Mouse (Mus musculus) testis, postnatal 10 days (tissue): ENCODE results near the gene Tmem33.

Experiments
- DNase-seq: peaks from one replicate; pipeline ENCODE4 v3.0.0; 2021; ENCODE audit warnings: low spot score

Gene Tmem33

DNA sequence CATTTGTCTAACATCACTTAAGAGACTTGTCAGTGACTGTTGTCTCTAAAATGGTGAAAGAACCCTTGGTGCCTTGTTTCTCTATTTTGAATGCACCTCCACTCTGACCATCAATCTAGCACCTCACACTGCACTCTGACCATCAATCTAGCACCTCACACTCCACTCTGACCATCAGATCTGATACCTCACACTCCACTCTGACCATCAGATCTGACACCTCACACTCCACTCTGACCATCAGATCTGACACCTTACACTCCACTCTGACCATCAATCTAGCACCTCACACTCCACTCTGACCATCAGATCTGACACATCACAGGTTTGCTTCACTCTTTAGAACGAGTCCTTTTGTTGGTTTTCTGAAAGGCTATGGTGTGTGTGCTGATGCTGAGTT is 63.7 kb downstream of the Tmem33 start:
- no peak for DNase-seq

- no peak for DNase-seq
Measured at GRCm38 (mm10) chr5:67340811-67341210, 80.4 kb downstream of the Tmem33 start.
